Mouse (Mus musculus): ENCODE measurements at regions not wholly inside any gene's neighbourhood (a gene's known extent, or its start where the extent isn't known, plus 50 kb on each side); places are given as distances from the start of the nearest gene placed in this dataset.

- no peak for TF ChIP-seq CTCF (conservative IDR thresholded peaks at IDR 0.05; ENCODE audit: low read length)
- TF ChIP-seq POU5F1 (IDR thresholded peaks at IDR 0.05; ENCODE audit: borderline replicate concordance, low read length) = no peak
Measured at GRCm38 (mm10) chr6:117104047-117104446, 64.3 kb upstream of the Cxcl12 start.

Measured in E14TG2a.4 (cell line).